Mouse (Mus musculus): ENCODE measurements at regions not wholly inside any gene's neighbourhood (a gene's known extent, or its start where the extent isn't known, plus 50 kb on each side); places are given as distances from the start of the nearest gene placed in this dataset.

- TF ChIP-seq CTCF (IDR thresholded peaks at IDR 0.05 in 2 of 3, conservative IDR thresholded peaks at IDR 0.05 in 1 of 3; ENCODE audit: control insufficient read depth in 1 of 3, insufficient read depth in 1 of 3, low read depth in 2 of 3, low read length in 3 of 3, poor library complexity in 1 of 3, severe bottlenecking in 1 of 3) (no peak), POLR2A (IDR thresholded peaks at IDR 0.05; ENCODE audit: control insufficient read depth in 1 of 2, insufficient read depth in 1 of 2, low read depth in 1 of 2, low read length in 2 of 2, poor library complexity in 1 of 2) (no peak), USF1 (IDR thresholded peaks at IDR 0.05; ENCODE audit: low read depth, low read length) (no peak)
These were observed 199.5 kb upstream of the Gk2 start for GRCm38 (mm10) chr5:97656167-97656924.

All from MEL (cell line).